20 mouse cellular contexts compared by ENCODE assay signal in the genomic region with DNA sequence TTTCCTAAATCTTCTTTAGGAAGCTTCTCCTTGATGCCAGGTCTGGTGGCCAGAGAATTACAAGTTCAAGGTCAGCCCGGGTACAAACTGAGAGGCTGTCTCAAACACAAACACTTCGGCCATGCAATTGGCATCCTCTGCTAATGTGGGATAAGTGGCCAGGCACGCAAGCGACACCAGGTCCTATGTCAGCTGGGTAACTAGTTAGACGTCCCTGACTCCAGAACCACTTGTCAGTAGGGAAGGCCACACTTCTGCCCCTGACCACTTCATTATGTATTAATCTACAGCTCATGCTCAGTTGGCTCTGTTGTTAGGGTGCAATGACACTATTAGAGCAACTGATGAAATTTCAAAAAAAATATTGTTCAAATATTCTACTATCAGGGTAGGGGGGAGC.
"Had no signal": no experiment of that assay in that cellular context is flagged by ENCODE, and none has a peak within 500 bp of the region (broad histone marks: within the 10 kb centered on the region; RNA-seq: fewer than 3 reads in every experiment).

No protein-coding gene starts in this region.

- H3K36me3 ChIP-seq: liver, embryonic 12.5 days; liver, embryonic 15.5 days; lung, embryonic 15.5 days; midbrain, embryonic 10.5 days; midbrain, embryonic 13.5 days; neural tube, embryonic 13.5 days; stomach, embryonic 15.5 days had no signal

- ATAC-seq: intestine, embryonic 16.5 days; liver, embryonic 12.5 days; midbrain, embryonic 13.5 days; midbrain, embryonic 16.5 days had no signal

- H3K4me1 ChIP-seq: liver, embryonic 12.5 days; liver, embryonic 15.5 days; lung, embryonic 15.5 days; megakaryocyte, embryonic 14.5 days; stomach, embryonic 15.5 days had no signal

- H3K9ac ChIP-seq: liver, embryonic 12.5 days; liver, embryonic 15.5 days; lung, embryonic 15.5 days; neural tube, embryonic 13.5 days; stomach, embryonic 15.5 days had no signal

- H3K9me3 ChIP-seq: liver, embryonic 12.5 days; liver, embryonic 15.5 days; lung, embryonic 15.5 days; midbrain, embryonic 10.5 days; midbrain, embryonic 13.5 days; neural tube, embryonic 13.5 days; stomach, embryonic 15.5 days had no signal

- DNase-seq: kidney, adult 18-20 months; layer of hippocampus, adult 9-11 months; liver; lung, adult 18-20 months; lung, postnatal 10 days; lung, postnatal 36 days; right cerebral cortex, postnatal 25 days; spleen, adult 18-20 months; thymus, postnatal 25 days had no signal

- H3K4me2 ChIP-seq: liver, embryonic 12.5 days; liver, embryonic 15.5 days; lung, embryonic 15.5 days; midbrain, embryonic 13.5 days; neural tube, embryonic 13.5 days; stomach, embryonic 15.5 days had no signal

- H3K27me3 ChIP-seq: liver, embryonic 12.5 days; liver, embryonic 15.5 days; lung, embryonic 15.5 days; megakaryocyte, embryonic 14.5 days; midbrain, embryonic 13.5 days; neural tube, embryonic 13.5 days; stomach, embryonic 15.5 days had no signal

- H3K4me3 ChIP-seq: liver, embryonic 12.5 days; liver, embryonic 15.5 days; lung, embryonic 15.5 days; megakaryocyte, embryonic 14.5 days; midbrain, embryonic 10.5 days; midbrain, embryonic 13.5 days; myocyte; neural tube, embryonic 13.5 days; stomach, embryonic 15.5 days had no signal

- H3K27ac ChIP-seq: liver, embryonic 12.5 days; liver, embryonic 15.5 days; lung, embryonic 15.5 days; midbrain, embryonic 10.5 days; midbrain, embryonic 13.5 days; neural tube, embryonic 13.5 days; stomach, embryonic 15.5 days had no signal
